Mouse (Mus musculus) hindbrain, postnatal 0 days (tissue): ENCODE data around the gene Ankmy1. TPM values are rescaled to one million over a fixed set of nuclear protein-coding genes. Genes with fewer than 3 reads are reported as not detected.

Source experiments
- ATAC-seq: fragments of 200-750 bp; cut with Nextera tagmentation; 2 replicates; pipeline ENCODE4 v1.8.0; 2017; ENCODE audit warnings: mild to moderate bottlenecking, moderate TSS enrichment, moderate library complexity
- DNase-seq: peaks from one replicate; pipeline ENCODE4 v3.0.0-alpha.2; 2015; ENCODE audit warnings: low spot score
- H3K27ac ChIP-seq: fragments of 300-500 bp; sonication (generic); 2 replicates; pipeline ENCODE4 v1.5.1; 2014; ENCODE audit warnings: mild to moderate bottlenecking
- H3K27me3 ChIP-seq: fragments of 300-500 bp; sonication (generic); 2 replicates; pipeline ENCODE4 v1.6.1; 2014; ENCODE audit warnings: low read length, mixed read lengths; ENCODE audit not compliant: insufficient read depth
- H3K36me3 ChIP-seq: fragments of 300-500 bp; sonication (generic); 2 replicates; pipeline ENCODE4 v1.6.1; 2014; ENCODE audit warnings: low read length, mixed read lengths; ENCODE audit not compliant: insufficient read depth
- H3K4me1 ChIP-seq: fragments of 300-500 bp; sonication (generic); 2 replicates; pipeline ENCODE4 v1.6.1; 2014; ENCODE audit warnings: antibody characterized with exemption, low read length, mixed read lengths; ENCODE audit not compliant: insufficient read depth
- H3K4me2 ChIP-seq: fragments of 300-500 bp; sonication (generic); 2 replicates; pipeline ENCODE4 v1.6.1; 2014; ENCODE audit warnings: low read depth, mild to moderate bottlenecking, low read length, moderate library complexity, mixed read lengths
- H3K4me3 ChIP-seq: fragments of 300-500 bp; sonication (generic); 2 replicates; pipeline ENCODE4 v1.5.1; 2014; ENCODE audit warnings: low read length
- H3K9ac ChIP-seq: fragments of 300-500 bp; sonication (generic); replicated peaks from 2 replicates; pipeline ENCODE4 v1.6.1; 2014; ENCODE audit warnings: mild to moderate bottlenecking, low read length, moderate library complexity, mixed read lengths
- H3K9me3 ChIP-seq: fragments of 300-500 bp; sonication (generic); 2 replicates; pipeline ENCODE4 v1.6.1; 2016; ENCODE audit warnings: low read length, mixed read lengths
- CTCF ChIP-seq: IDR thresholded peaks from 2 replicates; pipeline ENCODE4 v1.5.1; 2016; ENCODE audit warnings: antibody characterized with exemption, control low read depth, low read depth
- WGBS: fragments of 180-500 bp; shearing (Covaris S2); extraction: QIAGEN DNeasy Blood & Tissue Kit; methylation state at CpG from one replicate; pipeline ENCODE4 v1.1.7; 2014; 5-methylcytosine and 5-hydroxymethylcytosine counted together
- polyA plus RNA-seq: library from polyadenylated mRNA; unstranded; fragments of >200 nt; fragmentation: Nextera tagmentation; extraction: Ambion mirVana; gene quantifications from 2 replicates; pipeline ENCODE4 v1.2.1, GENCODE M21; 2015
- total RNA-seq: library from RNA; depleted of rRNA; stranded (reverse); fragments of >200 nt; gene quantifications from 2 replicates; pipeline ENCODE4 v1.2.3, GENCODE M21; 2014

Ankmy1 gene
- total and polyA plus RNA-seq, 2 experiments from 2014 or later = 0.39 TPM; not detected in 1

DNA sequence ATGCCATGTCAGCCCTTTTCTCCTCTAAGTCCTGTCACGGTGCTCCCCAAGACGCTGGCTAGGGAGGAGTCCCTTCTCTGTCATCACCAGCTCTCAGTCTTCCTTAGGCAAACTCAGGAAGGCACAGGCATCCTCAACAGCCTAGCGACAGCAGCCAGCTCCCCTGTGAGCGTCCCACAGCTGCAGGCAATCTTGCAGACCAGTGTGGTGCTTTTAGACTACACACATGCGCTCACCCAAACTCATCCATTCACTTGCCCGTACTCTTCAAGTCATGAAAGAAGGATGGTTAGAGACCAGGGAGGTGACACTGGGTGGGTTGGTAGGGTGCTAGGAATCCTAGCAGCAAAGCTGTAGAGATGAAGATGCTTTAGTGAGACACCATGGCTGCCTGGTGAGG, 41.2 kb downstream of the Ankmy1 start:
- Histone ChIP-seq H3K4me3 (no peak overlapping the region), H3K4me1 (no peaks in the 10 kb centered on the region), H3K4me2 (no peak overlapping the region), H3K27ac (peak overlapping the region; percentile 48; the same call in 1 of the 2 replicates), H3K27me3 (no peaks in the 10 kb centered on the region), H3K36me3 (peaks cover 30% of the 10 kb centered on the region), H3K9ac (no peak overlapping the region), H3K9me3 (no peaks in the 10 kb centered on the region)
- TF ChIP-seq CTCF = no peak
- ATAC-seq (0 out of 2 replicates have a peak, but pooled peaks have one; percentile 6), DNase-seq (no peak)
- 66% methylated on average over 6 of the region's 6 CpGs for WGBS

- TF ChIP-seq CTCF = no peak
- Histone ChIP-seq H3K27me3 (no peaks in the 10 kb centered on the region), H3K9me3 (no peaks in the 10 kb centered on the region), H3K9ac (0 out of 2 replicates have a peak overlapping the region, but pooled peaks have one; percentile 17), H3K27ac (peak overlapping the region; percentile 26; the same call in 1 of the 2 replicates), H3K4me2 (no peak overlapping the region), H3K4me3 (no peak overlapping the region), H3K4me1 (peaks cover 9% of the 10 kb centered on the region; the same call in 1 of the 2 replicates), H3K36me3 (peaks cover 36% of the 10 kb centered on the region)
- WGBS = 77% methylated on average over 2 of the region's 2 CpGs
- no peak for DNase-seq
- no peak for ATAC-seq
These were observed 50.3 kb downstream of the Ankmy1 start for GRCm38 (mm10) chr1:92852450-92852849.

- Histone ChIP-seq H3K27me3 (no peaks in the 10 kb centered on the region), H3K4me3 (peak overlapping the region; percentile 53), H3K27ac (peak overlapping the region; percentile 96), H3K9ac (peak overlapping the region; percentile 83), H3K4me2 (peak overlapping the region; percentile 67), H3K9me3 (no peaks in the 10 kb centered on the region), H3K36me3 (peaks cover 13% of the 10 kb centered on the region), H3K4me1 (peaks cover 18% of the 10 kb centered on the region)
- ATAC-seq (no peak), DNase-seq (no peak)
- TF ChIP-seq CTCF = no peak
- 46% methylated on average over 13 of the region's 13 CpGs for WGBS
These were observed 52.6 kb downstream of the Ankmy1 start for GRCm38 (mm10) chr1:92849938-92850574.

DNA sequence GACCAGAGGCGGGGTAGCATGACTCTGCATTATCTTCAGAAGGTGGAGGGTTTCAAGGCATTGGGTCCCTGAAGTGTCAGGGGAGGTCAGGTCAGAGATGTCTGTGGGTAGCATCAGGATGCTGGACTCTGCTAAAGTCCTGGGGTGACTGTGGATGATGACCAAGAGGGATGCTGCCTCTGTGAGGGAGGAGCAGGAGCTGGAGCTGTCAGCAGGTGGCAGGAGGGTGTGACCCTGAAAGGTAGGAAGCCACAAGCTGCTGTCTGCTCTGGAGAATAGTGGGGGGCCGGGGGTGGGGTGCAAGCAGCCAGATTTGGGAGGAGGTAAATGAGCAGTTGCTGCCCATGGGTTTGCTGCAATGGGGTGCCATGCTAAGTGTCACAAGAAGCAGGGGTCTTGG, 53.2 kb downstream of the Ankmy1 start:
- Histone ChIP-seq H3K27me3 (no peaks in the 10 kb centered on the region), H3K9me3 (no peaks in the 10 kb centered on the region), H3K4me3 (peak overlapping the region; percentile 53), H3K4me2 (peak overlapping the region; percentile 67), H3K36me3 (peaks cover 7% of the 10 kb centered on the region), H3K9ac (peak overlapping the region; percentile 83), H3K4me1 (peaks cover 18% of the 10 kb centered on the region), H3K27ac (peak overlapping the region; percentile 96)
- 71% methylated on average over 2 of the region's 2 CpGs for WGBS
- 0 out of 2 replicates have a peak, but pooled peaks have one; percentile 3 for ATAC-seq
- peak; percentile 50 for TF ChIP-seq CTCF
- peak; percentile 68 for DNase-seq

- ATAC-seq (peak; percentile 84), DNase-seq (peak; percentile 85)
- Histone ChIP-seq H3K27me3 (no peaks in the 10 kb centered on the region), H3K9ac (peak overlapping the region; percentile 83), H3K4me2 (peak overlapping the region; percentile 67), H3K27ac (peak overlapping the region; percentile 96), H3K9me3 (no peaks in the 10 kb centered on the region), H3K4me1 (peaks cover 21% of the 10 kb centered on the region), H3K4me3 (peak overlapping the region; percentile 53), H3K36me3 (no peaks in the 10 kb centered on the region)
- 5% methylated on average over 41 of the region's 41 CpGs for WGBS
- TF ChIP-seq CTCF = no peak; the same call in 1 of the 2 replicates
These were observed 54.5 kb downstream of the Ankmy1 start for GRCm38 (mm10) chr1:92847873-92848839.

DNA sequence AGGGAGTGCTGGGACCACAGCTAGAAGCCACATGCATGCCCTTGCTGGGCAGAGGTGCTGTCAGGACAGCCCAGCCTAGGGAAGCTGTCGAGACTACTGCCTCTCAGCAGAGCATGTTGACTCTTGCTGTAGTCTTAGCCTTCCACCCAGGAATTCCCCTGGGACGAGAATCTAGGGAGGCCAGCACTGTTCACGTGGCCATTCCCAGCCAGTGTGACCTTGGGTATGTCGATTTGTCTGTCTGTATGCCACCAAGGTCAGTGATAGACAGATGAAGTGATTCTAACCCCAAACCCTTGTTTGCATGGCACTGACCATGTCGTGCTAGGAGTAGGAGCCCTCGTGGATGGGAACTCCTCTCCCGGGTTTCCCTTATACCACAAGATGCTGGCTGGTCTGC, 56.8 kb downstream of the Ankmy1 start:
- ATAC-seq (no peak), DNase-seq (no peak)
- Histone ChIP-seq H3K27me3 (no peaks in the 10 kb centered on the region), H3K9ac (no peak overlapping the region), H3K4me3 (no peak overlapping the region), H3K4me2 (no peak overlapping the region), H3K36me3 (no peaks in the 10 kb centered on the region), H3K4me1 (peaks cover 16% of the 10 kb centered on the region), H3K27ac (no peak overlapping the region), H3K9me3 (no peaks in the 10 kb centered on the region)
- WGBS = 76% methylated on average over 7 of the region's 7 CpGs
- TF ChIP-seq CTCF = no peak
